Comparison of ENCODE assay signal across 2 mouse cellular contexts in genomic region chr7:25333596-25334307, GRCm38 (mm10).
TF ChIP-seq lines count a peak whose summit lies in the region.

No protein-coding gene starts in this region.

TF ChIP-seq in C2C12, 6 proteins besides CTCF, POLR2A, EP300 and RAD21:
- TF ChIP-seq USF1 (IDR thresholded peaks at IDR 0.05; ENCODE audit: low read depth): no peak
- TF ChIP-seq MYOD1 (IDR thresholded peaks at IDR 0.05; ENCODE audit: control insufficient read depth, insufficient read length, low read depth): no peak
- no peak for TF ChIP-seq MYOG (IDR thresholded peaks at IDR 0.05; ENCODE audit: control insufficient read depth, extremely low read depth, insufficient read length)
- no peak for TF ChIP-seq MAX (IDR thresholded peaks at IDR 0.05)
- no peak for TF ChIP-seq CEBPB (IDR thresholded peaks at IDR 0.05; ENCODE audit: low read depth)
- no peak for TF ChIP-seq FOSL1 (IDR thresholded peaks at IDR 0.05; ENCODE audit: insufficient read depth, low read length, poor library complexity, severe bottlenecking)

TF ChIP-seq in myocyte, 11 proteins besides CTCF, POLR2A, EP300 and RAD21:
- no peak for TF ChIP-seq REST (IDR thresholded peaks at IDR 0.05; ENCODE audit: insufficient read depth, insufficient read length)
- TF ChIP-seq MYOG (IDR thresholded peaks at IDR 0.05; ENCODE audit: control insufficient read depth in 1 of 3, insufficient read depth in 1 of 3, insufficient read length in 2 of 3, low read depth in 2 of 3): peak in 2 of 3 experiments; percentile 57 to 73
- peak in 2 of 3 experiments; percentile 65 to 76 for TF ChIP-seq MYOD1 (IDR thresholded peaks at IDR 0.05; ENCODE audit: control insufficient read depth in 1 of 3, insufficient read length in 2 of 3, low read depth in 2 of 3)
- TF ChIP-seq MAX (IDR thresholded peaks at IDR 0.05; ENCODE audit: low read depth): no peak
TF ChIP-seq in myocyte: peak in this region for 2.
